Mouse (Mus musculus) neural tube, embryonic 14.5 days (tissue): ENCODE measurements around the gene Pnkp. TPM values are rescaled to one million over a fixed set of nuclear protein-coding genes. Genes with fewer than 3 reads are reported as not detected.

ENCODE experiments used
- ATAC-seq: fragments of 200-750 bp; cut with Nextera tagmentation; 2 replicates; pipeline ENCODE4 v1.8.0; 2017; ENCODE audit warnings: low read depth, mild to moderate bottlenecking, moderate TSS enrichment, moderate library complexity
- H3K27ac ChIP-seq: fragments of 300-500 bp; sonication (generic); 2 replicates; pipeline ENCODE4 v1.5.1; 2014; ENCODE audit warnings: low read depth, mild to moderate bottlenecking, control low read depth, low read length, moderate library complexity, mixed read lengths
- H3K27me3 ChIP-seq: fragments of 300-500 bp; sonication (generic); 2 replicates; pipeline ENCODE4 v1.6.1; 2014; ENCODE audit warnings: low read length; ENCODE audit not compliant: control insufficient read depth, insufficient read depth
- H3K36me3 ChIP-seq: fragments of 300-500 bp; sonication (generic); 2 replicates; pipeline ENCODE4 v1.6.1; 2014; ENCODE audit warnings: low read length, mixed read lengths; ENCODE audit not compliant: control insufficient read depth, insufficient read depth
- H3K4me1 ChIP-seq: fragments of 300-500 bp; sonication (generic); 2 replicates; pipeline ENCODE4 v1.6.1; 2014; ENCODE audit warnings: low read length; ENCODE audit not compliant: control insufficient read depth, insufficient read depth
- H3K4me2 ChIP-seq: fragments of 300-500 bp; sonication (generic); 2 replicates; pipeline ENCODE4 v1.6.1; 2014; ENCODE audit warnings: mild to moderate bottlenecking, low read depth, low read length, control low read depth
- H3K4me3 ChIP-seq: fragments of 300-500 bp; sonication (generic); 2 replicates; pipeline ENCODE4 v1.5.1; 2014; ENCODE audit warnings: low read depth, low read length, control low read depth, mixed read lengths
- H3K9ac ChIP-seq: fragments of 300-500 bp; sonication (generic); replicated peaks from 2 replicates; pipeline ENCODE4 v1.6.1; 2014; ENCODE audit warnings: low read depth, mild to moderate bottlenecking, control low read depth, low read length, mixed read lengths
- H3K9me3 ChIP-seq: fragments of 300-500 bp; sonication (generic); 2 replicates; pipeline ENCODE4 v1.6.1; 2016; ENCODE audit warnings: low read length; ENCODE audit not compliant: control insufficient read depth
- whole genome bisulfite sequencing: fragments of 180-500 bp; shearing (Covaris S2); extraction: QIAGEN DNeasy Blood & Tissue Kit; methylation state at CpG from one replicate; pipeline ENCODE4 v1.1.7; 2014; 5-methylcytosine and 5-hydroxymethylcytosine counted together
- polyA plus RNA-seq: library from polyadenylated mRNA; unstranded; fragments of >200 nt; fragmentation: Nextera tagmentation; extraction: Ambion mirVana; gene quantifications from 2 replicates; pipeline ENCODE4 v1.2.1, GENCODE M21; 2014

The Pnkp gene
- polyA plus RNA-seq, 1 experiment from 2014 or later: 27.1 TPM

DNA sequence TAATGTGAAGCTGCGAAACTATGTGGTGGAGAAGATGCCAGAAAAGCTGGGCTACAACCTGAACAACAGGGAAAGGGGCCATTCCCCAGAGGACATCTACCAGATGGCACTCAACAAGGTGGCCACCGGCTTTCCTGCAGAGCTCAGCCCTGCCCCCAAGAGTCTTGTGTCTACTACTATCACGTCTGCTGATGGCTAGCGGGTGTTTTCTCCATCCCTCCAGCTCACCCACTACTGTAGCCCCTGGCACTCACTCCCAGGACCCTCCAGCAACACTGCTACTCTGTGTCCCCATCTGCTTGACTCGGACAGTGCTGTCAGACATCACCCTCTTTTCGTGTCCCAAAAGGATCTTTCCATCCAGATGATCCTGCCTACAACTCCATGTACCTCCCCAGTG is 18.9 kb upstream of the Pnkp start:
- Histone ChIP-seq H3K9ac (no peak overlapping the region), H3K9me3 (no peaks in the 10 kb centered on the region), H3K4me2 (no peak overlapping the region), H3K4me3 (no peak overlapping the region), H3K27ac (no peak overlapping the region), H3K36me3 (peaks cover 19% of the 10 kb centered on the region), H3K27me3 (peaks cover 6% of the 10 kb centered on the region; the same call in 1 of the 2 replicates), H3K4me1 (peaks cover 13% of the 10 kb centered on the region)
- WGBS: 88% methylated on average over 6 of the region's 6 CpGs
- no peak for ATAC-seq

DNA sequence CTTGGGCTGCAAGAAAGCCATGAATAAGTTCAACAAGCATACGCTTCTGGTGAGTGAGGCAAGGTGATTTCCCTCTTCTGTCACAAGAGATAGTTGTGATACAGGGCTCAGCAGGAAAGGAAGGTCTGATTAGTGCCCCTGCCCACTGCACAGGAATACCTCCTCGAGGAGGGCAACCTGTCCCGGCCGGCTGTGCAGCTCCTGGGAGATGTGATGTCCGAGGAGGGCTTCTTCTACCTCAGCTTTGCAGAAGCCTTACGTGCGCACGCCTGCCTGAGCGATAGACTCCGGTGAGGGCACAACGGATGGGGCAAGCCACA is 17.8 kb upstream of the Pnkp start:
- Histone ChIP-seq H3K27ac (no peak overlapping the region), H3K4me2 (peak overlapping the region; percentile 44), H3K36me3 (peaks cover 24% of the 10 kb centered on the region), H3K9ac (0 out of 2 replicates have a peak overlapping the region, but pooled peaks have one; percentile 37), H3K9me3 (no peaks in the 10 kb centered on the region), H3K4me3 (peak overlapping the region; percentile 15; the same call in 1 of the 2 replicates), H3K4me1 (peaks cover 13% of the 10 kb centered on the region), H3K27me3 (peaks cover 6% of the 10 kb centered on the region; the same call in 1 of the 2 replicates)
- no peak; the same call in 1 of the 2 replicates for ATAC-seq
- WGBS: 34% methylated on average over 11 of the region's 11 CpGs

DNA sequence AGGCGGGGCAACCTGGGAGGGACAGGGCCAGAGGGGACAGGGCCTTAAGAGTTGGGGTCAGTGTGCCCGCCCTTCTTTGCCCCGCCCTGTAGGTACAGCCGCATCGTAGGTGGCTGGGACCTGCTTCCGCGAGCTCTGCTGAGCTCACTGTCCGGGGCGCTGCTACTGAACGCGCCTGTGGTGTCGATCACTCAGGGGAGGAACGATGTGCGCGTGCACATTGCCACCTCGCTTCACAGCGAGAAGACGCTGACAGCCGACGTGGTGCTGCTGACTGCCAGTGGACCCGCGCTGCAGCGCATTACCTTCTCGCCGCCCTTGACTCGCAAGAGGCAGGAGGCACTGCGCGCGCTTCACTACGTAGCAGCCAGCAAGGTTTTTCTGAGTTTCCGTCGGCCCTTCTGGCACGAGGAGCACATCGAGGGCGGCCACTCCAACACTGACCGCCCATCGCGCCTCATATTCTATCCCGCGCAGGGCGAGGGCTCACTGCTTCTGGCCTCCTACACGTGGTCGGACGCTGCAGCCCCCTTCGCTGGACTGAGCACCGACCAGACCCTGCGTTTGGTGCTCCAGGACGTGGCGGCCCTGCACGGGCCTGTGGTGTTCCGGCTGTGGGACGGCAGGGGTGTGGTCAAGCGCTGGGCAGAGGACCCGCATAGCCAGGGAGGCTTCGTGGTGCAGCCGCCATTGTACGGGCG is 17.3 kb upstream of the Pnkp start:
- Histone ChIP-seq H3K4me2 (peak overlapping the region; percentile 44), H3K9me3 (no peaks in the 10 kb centered on the region), H3K9ac (0 out of 2 replicates have a peak overlapping the region, but pooled peaks have one; percentile 37), H3K27me3 (peaks cover 6% of the 10 kb centered on the region; the same call in 1 of the 2 replicates), H3K36me3 (peaks cover 27% of the 10 kb centered on the region), H3K4me1 (peaks cover 13% of the 10 kb centered on the region), H3K27ac (no peak overlapping the region), H3K4me3 (peak overlapping the region; percentile 15)
- ATAC-seq: peak; percentile 50; the same call in 1 of the 2 replicates
- WGBS: 1% methylated on average over 56 of the region's 58 CpGs

DNA sequence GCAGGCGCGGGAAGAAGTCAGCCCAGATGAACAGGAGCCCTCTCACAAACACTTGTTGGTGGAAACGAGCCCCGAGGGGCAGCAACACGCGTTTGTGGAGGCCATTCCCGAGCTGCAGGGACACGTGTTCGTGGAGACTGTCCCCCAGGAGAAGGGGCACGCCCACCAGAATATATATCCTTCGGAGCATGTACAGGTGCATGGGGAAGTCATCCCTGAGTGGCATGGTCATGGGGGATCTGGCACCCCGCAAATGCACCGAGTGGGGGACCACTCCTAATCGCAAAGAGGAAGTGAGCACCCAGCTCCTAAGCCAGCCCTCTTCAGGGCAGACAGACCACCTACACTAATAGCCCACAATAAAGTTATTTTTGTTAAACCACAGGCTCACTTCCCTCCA is 16.5 kb upstream of the Pnkp start:
- Histone ChIP-seq H3K4me3 (peak overlapping the region; percentile 15), H3K36me3 (peaks cover 34% of the 10 kb centered on the region), H3K4me1 (peaks cover 13% of the 10 kb centered on the region), H3K27me3 (peaks cover 6% of the 10 kb centered on the region; the same call in 1 of the 2 replicates), H3K9ac (no peak overlapping the region), H3K4me2 (peak overlapping the region; percentile 44; the same call in 1 of the 2 replicates), H3K27ac (no peak overlapping the region), H3K9me3 (no peaks in the 10 kb centered on the region)
- 0 out of 2 replicates have a peak, but pooled peaks have one; percentile 2 for ATAC-seq
- 44% methylated on average over 14 of the region's 14 CpGs for WGBS

DNA sequence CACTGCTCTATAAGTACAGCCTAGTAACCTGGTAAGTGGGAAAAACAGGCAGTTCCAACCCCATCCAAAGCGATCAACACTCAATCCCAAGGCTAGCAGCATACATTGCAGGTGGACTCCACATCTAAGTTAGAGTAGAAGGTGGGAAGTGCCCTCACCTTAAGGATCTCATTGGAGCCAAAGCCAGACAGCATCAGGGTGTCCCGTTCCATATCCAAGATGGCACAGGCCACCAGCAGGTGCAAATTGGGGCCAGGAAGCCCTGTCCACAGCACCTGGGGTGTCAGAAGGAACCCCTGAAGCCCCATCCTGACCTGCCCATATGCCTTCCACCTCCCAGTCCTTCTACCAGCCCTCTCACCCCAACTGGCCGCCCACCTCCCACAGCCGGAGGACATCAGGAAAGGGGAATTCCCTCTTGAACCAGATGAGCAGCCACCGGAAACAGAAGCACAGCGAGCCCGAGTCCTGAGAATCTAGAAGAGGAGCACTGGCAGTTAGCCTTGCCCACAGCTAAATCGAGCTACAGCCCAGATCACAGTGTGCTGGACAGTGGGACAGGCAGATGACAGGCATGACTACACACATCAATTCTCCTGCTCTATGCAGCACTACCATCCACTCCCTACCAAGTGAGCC is 15.0 kb upstream of the Pnkp start:
- ATAC-seq: no peak
- Histone ChIP-seq H3K27me3 (peaks cover 6% of the 10 kb centered on the region; the same call in 1 of the 2 replicates), H3K4me1 (peaks cover 13% of the 10 kb centered on the region), H3K27ac (no peak overlapping the region), H3K4me3 (no peak overlapping the region), H3K9me3 (no peaks in the 10 kb centered on the region), H3K36me3 (peaks cover 48% of the 10 kb centered on the region), H3K9ac (no peak overlapping the region), H3K4me2 (no peak overlapping the region)
- 90% methylated on average over 8 of the region's 8 CpGs for WGBS

DNA sequence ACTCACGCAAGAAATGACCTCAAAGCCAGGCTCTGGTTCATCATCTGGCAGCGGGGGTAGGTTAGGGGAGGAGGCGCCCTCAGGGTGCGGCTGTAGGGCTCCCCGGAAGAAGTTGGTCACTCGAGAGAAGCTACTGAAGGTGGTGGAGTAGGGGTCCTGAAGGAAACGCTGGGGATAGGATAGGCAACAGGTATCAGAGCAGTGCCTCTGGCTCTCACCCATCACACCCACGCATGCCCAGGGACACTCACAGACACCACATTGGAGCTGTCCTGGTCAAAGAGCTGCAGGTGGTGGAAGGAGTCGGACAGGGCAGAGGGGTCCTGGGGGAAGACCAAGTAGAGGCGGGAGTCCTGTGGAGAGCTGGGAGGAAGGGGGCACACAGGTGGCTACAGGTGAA is 11.9 kb upstream of the Pnkp start:
- Histone ChIP-seq H3K9me3 (no peaks in the 10 kb centered on the region), H3K27ac (no peak overlapping the region), H3K9ac (no peak overlapping the region), H3K4me1 (peaks cover 13% of the 10 kb centered on the region), H3K27me3 (peaks cover 5% of the 10 kb centered on the region; the same call in 1 of the 2 replicates), H3K4me2 (no peak overlapping the region), H3K4me3 (no peak overlapping the region), H3K36me3 (peaks cover 48% of the 10 kb centered on the region)
- no peak for ATAC-seq
- WGBS: 98% methylated on average over 10 of the region's 10 CpGs

DNA sequence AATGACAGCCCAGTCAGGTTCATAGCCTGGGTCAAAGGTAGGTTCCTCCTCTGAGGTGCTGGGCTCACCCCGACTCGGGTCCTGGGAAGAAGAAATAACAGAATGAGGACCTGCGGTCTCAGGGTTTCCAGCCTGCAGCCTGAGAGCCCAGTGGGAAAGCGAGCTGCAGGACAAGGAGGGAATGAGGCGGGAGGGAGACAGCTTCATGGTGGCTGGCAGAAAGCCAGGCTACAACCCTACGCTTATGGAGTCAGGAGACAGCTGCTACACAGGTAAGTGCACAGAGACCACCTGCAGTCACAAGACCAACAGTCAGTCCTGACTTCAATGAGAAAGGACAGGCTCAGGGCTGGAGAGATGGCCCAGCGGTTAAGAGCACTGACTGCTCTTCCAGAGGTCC is 10.1 kb upstream of the Pnkp start:
- H3K27me3 ChIP-seq: no peaks in the 10 kb centered on the region
- H3K9ac ChIP-seq: no peak overlapping the region
- peaks cover 40% of the 10 kb centered on the region for H3K36me3 ChIP-seq
- WGBS: 89% methylated on average over 7 of the region's 7 CpGs
- no peaks in the 10 kb centered on the region for H3K9me3 ChIP-seq
- no peak overlapping the region for H3K4me3 ChIP-seq
- ATAC-seq: no peak
- H3K27ac ChIP-seq: no peak overlapping the region
- peaks cover 20% of the 10 kb centered on the region for H3K4me1 ChIP-seq
- H3K4me2 ChIP-seq: no peak overlapping the region

DNA sequence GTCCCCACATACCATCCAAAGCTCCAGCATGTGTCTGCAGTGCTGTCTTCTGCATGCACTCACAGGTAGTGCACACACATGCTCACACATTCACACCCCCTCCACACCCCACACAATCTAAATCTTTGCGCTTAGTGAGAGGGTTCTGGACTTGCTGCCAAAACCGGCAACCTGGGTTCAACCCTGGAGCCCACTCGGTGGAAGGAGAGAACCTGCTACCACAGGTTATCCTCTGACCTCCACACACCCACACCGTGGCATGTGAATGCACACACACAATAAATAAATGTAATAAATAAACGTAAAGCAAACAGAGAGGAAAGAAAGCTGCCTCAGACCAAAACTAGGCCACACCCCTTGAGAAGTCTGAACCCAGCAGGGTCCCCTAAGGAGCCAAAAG is 9.2 kb upstream of the Pnkp start:
- Histone ChIP-seq H3K4me2 (peak overlapping the region; percentile 86), H3K9ac (peak overlapping the region; percentile 56), H3K27me3 (no peaks in the 10 kb centered on the region), H3K9me3 (no peaks in the 10 kb centered on the region), H3K36me3 (peaks cover 32% of the 10 kb centered on the region), H3K4me3 (peak overlapping the region; percentile 68), H3K27ac (peak overlapping the region; percentile 75; the same call in 1 of the 2 replicates), H3K4me1 (peaks cover 20% of the 10 kb centered on the region)
- no peak for ATAC-seq
- 82% methylated on average over 5 of the region's 5 CpGs for WGBS
